Mouse (Mus musculus) olfactory bulb, adult 2 months (tissue): ENCODE results near the gene Celf2. TPM values are rescaled to one million over a fixed set of nuclear protein-coding genes. Genes with fewer than 3 reads are reported as not detected.

ENCODE experiments used
- H3K27ac ChIP-seq: fragments of 200-500 bp; 2 replicates; pipeline ENCODE4 v1.5.1; 2012; ENCODE audit warnings: low read depth, low read length; ENCODE audit not compliant: insufficient read depth
- H3K4me1 ChIP-seq: fragments of 200-500 bp; 2 replicates; pipeline ENCODE4 v1.6.1; 2012; ENCODE audit warnings: low read length; ENCODE audit not compliant: control insufficient read depth, insufficient read depth
- H3K4me3 ChIP-seq: fragments of 200-500 bp; 2 replicates; pipeline ENCODE4 v1.5.1; 2012; ENCODE audit warnings: mild to moderate bottlenecking, low read depth, low read length, moderate library complexity; ENCODE audit not compliant: insufficient read depth
- CTCF ChIP-seq: fragments of 200-500 bp; IDR thresholded peaks from 2 replicates; pipeline ENCODE4 v1.5.1; 2012; ENCODE audit warnings: low read depth, mild to moderate bottlenecking, low read length, moderate library complexity; ENCODE audit not compliant: insufficient read depth
- POLR2A ChIP-seq: fragments of 200-500 bp; IDR thresholded peaks from 2 replicates; pipeline ENCODE4 v1.6.1; 2012; ENCODE audit warnings: mild to moderate bottlenecking, low read depth, low read length, moderate library complexity; ENCODE audit not compliant: insufficient read depth
- WGBS: fragments of 180-500 bp; shearing (Covaris S2); methylation state at CpG from one replicate; pipeline ENCODE4 v1.1.7; 2018; 5-methylcytosine and 5-hydroxymethylcytosine counted together
- polyA plus RNA-seq: library from polyadenylated mRNA; stranded (reverse); fragments of >200 nt; gene quantifications from 2 replicates; pipeline ENCODE4 v1.2.4, GENCODE M21; 2012; ENCODE audit warnings: low replicate concordance; ENCODE audit not compliant: missing spikeins, insufficient read depth, insufficient read length

Celf2 gene
- polyA plus RNA-seq, 1 experiment = 447 TPM

DNA sequence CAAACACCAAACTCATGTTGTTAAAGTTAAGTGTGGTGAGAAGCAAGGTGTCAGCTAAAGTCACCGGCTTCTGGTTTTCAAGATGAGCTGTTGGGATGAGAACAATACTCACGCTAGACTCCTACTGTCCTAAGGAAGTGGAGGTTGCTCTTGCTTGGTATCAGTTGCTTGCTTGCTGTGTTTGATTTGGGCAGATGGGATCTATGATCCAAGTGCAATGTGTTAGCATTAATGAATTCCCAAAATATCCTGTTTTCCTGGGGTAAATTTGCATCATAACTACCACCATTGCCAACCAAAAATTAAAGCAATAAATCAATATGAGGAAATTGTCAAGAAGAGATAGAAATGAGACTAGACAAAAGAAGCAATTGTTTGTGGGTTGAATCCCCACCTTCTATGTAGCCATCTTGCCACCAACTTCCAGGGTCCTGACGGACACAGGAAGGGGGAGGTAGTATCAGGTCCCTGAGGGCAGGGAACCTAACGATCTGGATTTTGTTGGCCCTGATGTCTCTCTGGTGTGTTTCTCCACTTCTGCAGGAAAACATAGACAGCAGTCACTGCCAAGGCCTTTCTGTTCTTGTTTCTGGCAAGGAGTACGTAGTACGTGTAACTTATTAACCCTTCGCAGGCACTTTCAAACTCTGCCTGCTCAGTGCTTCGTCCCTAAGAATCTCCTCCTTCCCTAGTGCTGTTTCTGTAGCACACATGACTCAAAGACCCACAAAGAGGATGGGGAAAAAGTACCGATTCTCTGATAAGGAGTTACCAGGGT, 563.5 kb downstream of the Celf2 start:
- no peak overlapping the region for H3K27ac ChIP-seq

DNA sequence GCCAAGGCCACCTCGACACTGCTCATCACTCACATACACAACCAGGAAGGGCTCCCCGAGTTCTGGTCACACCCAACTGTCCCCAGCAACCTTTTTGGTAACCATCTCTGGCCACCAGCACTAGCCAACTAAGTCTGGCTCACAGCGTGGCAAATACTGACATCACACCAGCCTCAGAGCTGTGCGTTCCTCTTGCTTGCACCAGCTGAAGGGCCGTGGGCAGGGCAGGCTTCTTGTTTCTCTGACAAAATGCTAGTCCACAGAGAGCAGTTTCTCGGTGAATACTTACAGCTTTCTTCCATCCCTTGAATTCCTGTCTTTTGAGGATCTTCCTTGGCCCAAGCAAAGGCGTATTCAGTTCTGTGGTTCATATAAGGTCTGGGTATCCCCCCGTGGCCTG, 565.7 kb downstream of the Celf2 start:
- TF ChIP-seq POLR2A = no peak
- no peak for TF ChIP-seq CTCF
- no peak overlapping the region for H3K4me3 ChIP-seq
- H3K4me1 ChIP-seq = peaks cover 4% of the 10 kb centered on the region
- WGBS = 49% methylated on average over 8 of the region's 8 CpGs
- H3K27ac ChIP-seq = no peak overlapping the region

More for the DNA sequence above, 563.5 kb downstream of the Celf2 start:
- peaks cover 4% of the 10 kb centered on the region for H3K4me1 ChIP-seq
- no peak overlapping the region for H3K4me3 ChIP-seq
- TF ChIP-seq CTCF (no peak), POLR2A (no peak)
- 75% methylated on average over 9 of the region's 9 CpGs for WGBS

DNA sequence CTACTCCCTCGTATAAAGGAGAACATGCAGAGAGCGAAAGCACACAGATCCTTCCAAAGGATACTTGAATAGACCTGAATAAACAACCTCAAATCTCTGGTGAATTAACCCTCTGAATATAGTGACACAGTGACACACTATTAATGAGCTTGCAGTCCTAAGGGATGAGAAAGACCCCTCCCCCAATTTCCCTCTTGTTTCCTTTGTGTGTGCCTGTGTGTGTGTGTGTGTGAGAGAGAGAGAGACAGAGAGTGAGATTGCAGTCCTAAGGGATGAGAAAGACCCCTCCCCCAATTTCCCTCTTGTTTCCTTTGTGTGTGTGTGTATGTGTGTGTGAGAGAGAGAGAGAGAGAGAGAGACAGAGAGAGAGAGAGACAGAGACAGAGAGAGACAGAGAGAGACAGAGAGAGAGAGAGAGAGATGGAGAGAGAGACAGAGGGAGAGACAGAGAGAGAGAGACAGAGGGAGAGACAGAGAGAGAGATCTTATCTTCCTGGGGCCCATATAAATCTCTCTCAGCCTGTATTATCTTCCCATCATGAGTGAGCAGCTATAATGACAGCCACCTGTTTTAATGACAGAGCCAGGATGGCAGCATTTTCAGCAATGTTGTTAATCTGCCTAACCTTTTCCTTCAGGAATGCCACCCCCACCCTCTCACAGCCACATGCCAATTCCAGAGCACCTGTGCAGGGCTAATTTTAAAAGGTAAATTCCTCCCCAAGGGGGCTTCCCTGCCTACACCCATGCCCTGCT, 566.5 kb downstream of the Celf2 start:
- WGBS = 85% methylated on average over 2 of the region's 2 CpGs
- no peak overlapping the region for H3K4me3 ChIP-seq
- peaks cover 4% of the 10 kb centered on the region for H3K4me1 ChIP-seq
- H3K27ac ChIP-seq = no peak overlapping the region
- TF ChIP-seq POLR2A (no peak), CTCF (no peak)

DNA sequence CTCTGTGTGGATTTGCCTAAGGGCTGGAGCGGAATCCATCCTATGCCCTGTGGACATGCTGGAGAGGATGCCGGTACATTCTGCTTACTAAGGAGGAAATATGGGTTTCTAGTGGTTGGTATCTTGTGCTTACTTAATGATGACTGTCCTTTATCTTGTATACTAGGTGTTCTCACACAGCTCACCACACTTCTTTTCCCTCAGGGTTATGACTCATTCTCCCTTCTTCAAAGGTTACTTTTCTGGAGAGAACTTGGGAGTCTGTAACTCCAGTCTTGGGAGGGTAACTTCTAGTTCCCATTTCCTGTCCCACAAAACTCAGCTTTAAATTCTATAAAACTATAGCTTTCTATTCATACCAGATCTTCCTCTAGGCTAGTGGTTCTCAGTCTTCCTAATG, 570.2 kb downstream of the Celf2 start:
- H3K4me3 ChIP-seq = no peak overlapping the region
- WGBS = 94% methylated on average over 2 of the region's 2 CpGs
- no peak for TF ChIP-seq POLR2A
- no peak for TF ChIP-seq CTCF
- H3K27ac ChIP-seq = no peak overlapping the region
- H3K4me1 ChIP-seq = peaks cover 4% of the 10 kb centered on the region

DNA sequence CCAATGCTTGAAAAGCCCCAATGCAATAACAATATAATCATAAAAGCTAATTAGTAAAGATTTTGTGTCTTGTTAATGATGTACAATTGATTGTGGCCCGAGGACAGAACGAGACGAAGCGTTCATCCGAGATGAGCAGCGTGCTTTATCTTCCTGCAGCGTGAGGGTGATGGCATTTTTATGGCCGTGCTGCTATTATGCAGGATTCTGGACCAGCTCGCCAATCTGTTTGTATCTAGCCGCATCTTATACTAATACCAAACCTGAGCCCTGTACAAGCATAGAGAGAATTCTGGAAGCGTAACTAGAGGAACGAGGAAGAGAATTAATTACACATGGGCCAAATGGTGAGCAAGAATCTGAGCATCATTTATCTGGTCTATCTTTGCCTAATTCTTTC, 576.2 kb downstream of the Celf2 start:
- TF ChIP-seq POLR2A (no peak), CTCF (no peak)
- H3K4me1 ChIP-seq = peaks cover 4% of the 10 kb centered on the region
- peak overlapping the region; percentile 87 for H3K27ac ChIP-seq
- H3K4me3 ChIP-seq = no peak overlapping the region
- WGBS = 43% methylated on average over 12 of the region's 12 CpGs

DNA sequence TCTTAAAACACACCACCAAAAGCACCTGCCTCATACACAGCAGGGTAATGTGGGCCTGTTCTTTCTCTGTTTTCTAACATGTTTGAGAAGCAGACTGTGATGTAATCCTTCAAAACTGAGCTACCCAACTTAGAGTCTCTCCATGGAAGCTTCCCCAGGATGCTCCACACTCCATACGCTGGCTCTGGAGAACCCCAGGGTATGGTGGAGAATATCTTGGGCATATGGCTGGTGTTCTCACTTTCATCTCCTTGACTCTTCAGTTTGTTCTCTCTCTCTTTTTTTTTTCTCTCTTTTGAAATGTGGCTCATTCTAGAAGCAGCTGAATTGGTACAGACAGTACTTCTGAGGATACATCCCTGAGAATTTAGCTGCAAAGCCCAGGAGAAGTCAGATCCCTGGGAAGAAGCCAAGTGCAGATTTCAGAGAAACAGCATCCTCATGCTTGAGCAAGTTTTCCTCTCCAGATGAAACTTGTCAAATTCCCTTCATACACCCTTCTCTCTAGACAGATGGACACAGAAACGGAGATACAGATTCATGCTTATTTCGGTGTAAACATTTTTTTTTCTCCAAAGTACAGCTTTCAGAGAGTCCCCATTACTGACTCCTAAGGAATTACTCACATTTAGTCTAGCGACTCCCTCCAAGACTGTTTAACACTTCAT, 581.5 kb downstream of the Celf2 start:
- Histone ChIP-seq H3K27ac (no peak overlapping the region), H3K4me3 (no peak overlapping the region), H3K4me1 (peaks cover under 1% of the 10 kb centered on the region; the same call in 1 of the 2 replicates)
- no peak for TF ChIP-seq POLR2A
- TF ChIP-seq CTCF = no peak
- WGBS = 75% methylated on average over 4 of the region's 4 CpGs

DNA sequence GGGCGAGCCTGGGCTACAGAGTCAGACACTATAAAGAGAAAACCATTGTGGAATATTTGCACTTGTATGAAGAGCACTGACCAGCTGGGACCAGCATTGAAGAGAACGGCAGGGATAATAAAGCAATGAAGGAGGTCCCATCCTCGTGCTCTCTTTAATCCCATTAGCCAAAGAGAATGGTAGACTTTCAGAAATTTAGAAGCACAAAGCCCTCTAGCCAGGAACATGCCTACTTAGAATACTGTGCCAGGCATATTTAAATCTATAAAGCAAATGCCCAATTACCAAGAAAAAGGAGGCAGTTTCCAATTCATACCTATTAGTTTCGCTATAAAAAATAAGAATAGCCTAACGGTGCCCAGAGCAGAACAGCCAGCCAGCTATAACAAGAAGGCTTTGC, 583.9 kb downstream of the Celf2 start:
- TF ChIP-seq CTCF (no peak), POLR2A (no peak)
- Histone ChIP-seq H3K4me3 (no peak overlapping the region), H3K27ac (no peak overlapping the region), H3K4me1 (no peaks in the 10 kb centered on the region)
- WGBS = 64% methylated on average over 5 of the region's 5 CpGs

DNA sequence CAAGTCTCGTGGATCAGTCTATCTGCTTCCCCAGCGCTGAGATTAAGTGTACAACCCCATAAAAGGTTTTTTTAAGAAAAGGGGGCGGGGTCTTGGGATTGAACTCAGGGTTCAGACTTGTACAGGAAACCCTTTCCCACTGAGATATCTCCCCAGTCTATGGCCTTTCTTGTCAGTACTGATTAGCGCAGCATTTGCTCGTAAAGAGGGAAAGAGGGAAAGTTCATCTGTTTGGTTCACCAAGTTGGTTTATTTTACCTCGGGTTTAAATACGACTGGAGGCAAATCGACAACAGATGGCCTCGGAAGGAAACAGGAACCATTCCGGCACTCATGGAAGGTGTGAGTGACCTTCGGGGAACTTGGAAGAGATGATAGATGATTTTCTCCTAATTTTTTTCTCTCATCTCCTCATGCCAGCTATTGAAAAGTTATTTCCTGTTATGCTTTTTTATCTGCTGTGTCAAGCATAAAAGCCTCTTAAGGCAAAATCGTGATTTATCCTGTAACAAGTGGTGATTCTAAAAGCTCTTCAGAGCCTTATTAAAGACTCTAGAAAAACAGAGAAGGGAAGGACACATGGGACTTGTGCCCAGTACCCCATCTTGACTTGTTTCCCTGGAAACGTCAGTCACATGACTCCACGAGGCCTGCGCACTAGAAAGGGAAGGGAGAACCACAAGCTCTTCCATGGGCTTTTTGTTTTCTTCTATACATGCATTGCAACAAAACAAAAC, 585.5 kb downstream of the Celf2 start:
- no peaks in the 10 kb centered on the region for H3K4me1 ChIP-seq
- H3K27ac ChIP-seq = no peak overlapping the region
- no peak overlapping the region for H3K4me3 ChIP-seq
- 85% methylated on average over 15 of the region's 15 CpGs for WGBS
- TF ChIP-seq CTCF (no peak), POLR2A (no peak)

DNA sequence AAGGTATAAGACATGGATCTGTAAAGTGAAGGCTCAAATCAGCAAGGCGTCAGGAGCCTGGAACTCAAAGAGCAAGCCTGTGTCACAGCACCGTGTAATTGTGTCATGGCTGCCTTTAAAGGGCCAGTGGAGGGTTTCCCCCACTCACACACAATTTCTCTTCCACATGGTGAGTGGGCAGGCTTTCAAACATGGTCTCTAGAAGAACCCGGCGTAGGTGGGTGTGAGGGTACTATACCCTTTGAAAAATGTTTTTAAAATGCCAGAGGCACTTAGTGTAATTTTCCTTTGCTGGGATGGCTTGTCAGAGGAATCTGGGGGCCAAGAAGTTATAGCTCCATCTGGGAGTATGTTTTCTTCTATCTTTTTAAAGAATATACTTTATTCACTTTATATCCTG, 594.0 kb downstream of the Celf2 start:
- Histone ChIP-seq H3K4me1 (peaks cover 2% of the 10 kb centered on the region; the same call in 1 of the 2 replicates), H3K4me3 (no peak overlapping the region), H3K27ac (no peak overlapping the region)
- WGBS = 78% methylated on average over 4 of the region's 4 CpGs
- TF ChIP-seq POLR2A (no peak), CTCF (no peak)
